Mouse (Mus musculus) embryonic fibroblast, embryonic 13.5 days (primary cell): ENCODE measurements around the gene Syngr3.

ENCODE experiments used
- CTCF ChIP-seq: IDR thresholded peaks from 2 replicates; pipeline ENCODE4 v1.5.1; 2011; ENCODE audit warnings: mild to moderate bottlenecking, control low read depth, low read length, moderate library complexity, borderline replicate concordance; ENCODE audit not compliant: insufficient read depth
- POLR2A ChIP-seq: IDR thresholded peaks from 2 replicates; pipeline ENCODE4 v1.6.1; 2011; ENCODE audit warnings: low read depth, mild to moderate bottlenecking, control low read depth, low read length, moderate library complexity

GRCm38 (mm10) chr17:24722220-24722924 is 32.6 kb upstream of the Syngr3 start:
- TF ChIP-seq POLR2A (peak; percentile 72), CTCF (no peak)
